Mouse (Mus musculus): ENCODE data around the gene Rab11fip3. TPM values are rescaled to one million over a fixed set of nuclear protein-coding genes. Genes with fewer than 3 reads are reported as not detected.
A peak's percentile ranks its signal among the peaks of the same experiment; 100 is the strongest.

The Rab11fip3 gene
- polyA plus RNA-seq, 1 experiment: 19.7 TPM

- H3K4me2 ChIP-seq (ENCODE audit: low read depth): no peak overlapping the region
- no peak overlapping the region for H3K4me3 ChIP-seq
- no peaks in the 10 kb centered on the region for H3K27me3 ChIP-seq (ENCODE audit: control insufficient read depth, insufficient read depth, insufficient read length)
- H3ac ChIP-seq (ENCODE audit: control insufficient read depth, insufficient read length): no peak overlapping the region
- no peaks in the 10 kb centered on the region for H3K36me3 ChIP-seq (ENCODE audit: control insufficient read depth, insufficient read depth)
- no peaks in the 10 kb centered on the region for H3K79me2 ChIP-seq (ENCODE audit: control insufficient read depth, insufficient read depth)
- no peak for TF ChIP-seq SRF (IDR thresholded peaks at IDR 0.05; ENCODE audit: control insufficient read depth, insufficient read length, low read depth)
- no peak for TF ChIP-seq POLR2A (IDR thresholded peaks at IDR 0.05; ENCODE audit: insufficient read length, low read depth)
- no peak for TF ChIP-seq USF1 (IDR thresholded peaks at IDR 0.05; ENCODE audit: low read depth)
- TF ChIP-seq POLR2AphosphoS2 (IDR thresholded peaks at IDR 0.05; ENCODE audit: insufficient read length, low read depth): no peak
- TF ChIP-seq MYOG (IDR thresholded peaks at IDR 0.05; ENCODE audit: control insufficient read depth in 1 of 3, insufficient read depth in 1 of 3, insufficient read length in 2 of 3, low read depth in 2 of 3): no peak
- no peak for TF ChIP-seq MYOD1 (IDR thresholded peaks at IDR 0.05; ENCODE audit: control insufficient read depth in 1 of 3, insufficient read length in 2 of 3, low read depth in 2 of 3)
- TF ChIP-seq TCF3 (IDR thresholded peaks at IDR 0.05; ENCODE audit: insufficient read length, low read depth): no peak
- TF ChIP-seq MAX (IDR thresholded peaks at IDR 0.05; ENCODE audit: low read depth): no peak
- no peak for TF ChIP-seq TCF12 (IDR thresholded peaks at IDR 0.05; ENCODE audit: insufficient read depth, poor library complexity, severe bottlenecking)
- TF ChIP-seq CEBPB (IDR thresholded peaks at IDR 0.05; ENCODE audit: insufficient read depth, poor library complexity, severe bottlenecking): no peak
- no peak for TF ChIP-seq E2F4 (IDR thresholded peaks at IDR 0.05; ENCODE audit: insufficient read depth)
- no peak for TF ChIP-seq REST (IDR thresholded peaks at IDR 0.05; ENCODE audit: insufficient read depth, insufficient read length)
Observed at GRCm38 (mm10) chr17:26098461-26098860, 29.1 kb upstream of the Rab11fip3 start.

- Histone ChIP-seq H3K79me2 (ENCODE audit: control insufficient read depth, insufficient read depth) (no peaks in the 10 kb centered on the region), H3K4me3 (peak within 1 kb of the TSS; percentile 22), H3K4me2 (ENCODE audit: low read depth) (peak within 1 kb of the TSS; percentile 73), H3K27me3 (ENCODE audit: control insufficient read depth, insufficient read depth, insufficient read length) (no peaks in the 10 kb centered on the region), H3K36me3 (ENCODE audit: control insufficient read depth, insufficient read depth) (no peaks in the 10 kb centered on the region), H3ac (ENCODE audit: control insufficient read depth, insufficient read length) (no peak within 1 kb of the TSS)
- TF ChIP-seq USF1 (IDR thresholded peaks at IDR 0.05; ENCODE audit: low read depth) (no peak), POLR2A (IDR thresholded peaks at IDR 0.05; ENCODE audit: insufficient read length, low read depth) (peak; percentile 88), SRF (IDR thresholded peaks at IDR 0.05; ENCODE audit: control insufficient read depth, insufficient read length, low read depth) (no peak), POLR2AphosphoS2 (IDR thresholded peaks at IDR 0.05; ENCODE audit: insufficient read length, low read depth) (peak; percentile 75), MAX (IDR thresholded peaks at IDR 0.05; ENCODE audit: low read depth) (no peak), CEBPB (IDR thresholded peaks at IDR 0.05; ENCODE audit: insufficient read depth, poor library complexity, severe bottlenecking) (no peak)
Observed at GRCm38 (mm10) chr17:26095121-26095740, 25.9 kb upstream of the Rab11fip3 start, which contains the start of gene Nme4. TSS of gene Nme4 (minus strand) at chr17:26095602.

GRCm38 (mm10) chr17:26094531-26095110 is 25.3 kb upstream of the Rab11fip3 start:
- peak overlapping the region; percentile 73 for H3K4me2 ChIP-seq (ENCODE audit: low read depth)
- no peaks in the 10 kb centered on the region for H3K27me3 ChIP-seq (ENCODE audit: control insufficient read depth, insufficient read depth, insufficient read length)
- H3K4me3 ChIP-seq: peak overlapping the region; percentile 22
- no peak overlapping the region for H3ac ChIP-seq (ENCODE audit: control insufficient read depth, insufficient read length)
- no peaks in the 10 kb centered on the region for H3K36me3 ChIP-seq (ENCODE audit: control insufficient read depth, insufficient read depth)
- no peaks in the 10 kb centered on the region for H3K79me2 ChIP-seq (ENCODE audit: control insufficient read depth, insufficient read depth)
- TF ChIP-seq SRF (IDR thresholded peaks at IDR 0.05; ENCODE audit: control insufficient read depth, insufficient read length, low read depth) (no peak), POLR2AphosphoS2 (IDR thresholded peaks at IDR 0.05; ENCODE audit: insufficient read length, low read depth) (no peak)

- Histone ChIP-seq H3K79me2 (ENCODE audit: control insufficient read depth, insufficient read depth) (no peaks in the 10 kb centered on the region), H3K4me2 (ENCODE audit: low read depth) (peak within 1 kb of the TSS; percentile 96), H3K4me3 (peak within 1 kb of the TSS; percentile 43), H3ac (ENCODE audit: control insufficient read depth, insufficient read length) (peak within 1 kb of the TSS; percentile 13), H3K27me3 (ENCODE audit: control insufficient read depth, insufficient read depth, insufficient read length) (no peaks in the 10 kb centered on the region), H3K36me3 (ENCODE audit: control insufficient read depth, insufficient read depth) (no peaks in the 10 kb centered on the region)
- TF ChIP-seq MAX (IDR thresholded peaks at IDR 0.05; ENCODE audit: low read depth): no peak
- no peak for TF ChIP-seq REST (IDR thresholded peaks at IDR 0.05; ENCODE audit: insufficient read depth, insufficient read length)
- peak; percentile 71 for TF ChIP-seq POLR2A (IDR thresholded peaks at IDR 0.05; ENCODE audit: insufficient read length, low read depth)
- TF ChIP-seq POLR2AphosphoS2 (IDR thresholded peaks at IDR 0.05; ENCODE audit: insufficient read length, low read depth): peak; percentile 38
- no peak for TF ChIP-seq SRF (IDR thresholded peaks at IDR 0.05; ENCODE audit: control insufficient read depth, insufficient read length, low read depth)
- TF ChIP-seq E2F4 (IDR thresholded peaks at IDR 0.05; ENCODE audit: insufficient read depth): no peak
- TF ChIP-seq TCF3 (IDR thresholded peaks at IDR 0.05; ENCODE audit: insufficient read length, low read depth): no peak
- no peak for TF ChIP-seq CEBPB (IDR thresholded peaks at IDR 0.05; ENCODE audit: insufficient read depth, poor library complexity, severe bottlenecking)
- no peak for TF ChIP-seq USF1 (IDR thresholded peaks at IDR 0.05; ENCODE audit: low read depth)
- TF ChIP-seq MYOG (IDR thresholded peaks at IDR 0.05; ENCODE audit: control insufficient read depth in 1 of 3, insufficient read depth in 1 of 3, insufficient read length in 2 of 3, low read depth in 2 of 3): no peak
- no peak for TF ChIP-seq TCF12 (IDR thresholded peaks at IDR 0.05; ENCODE audit: insufficient read depth, poor library complexity, severe bottlenecking)
- TF ChIP-seq MYOD1 (IDR thresholded peaks at IDR 0.05; ENCODE audit: control insufficient read depth in 1 of 3, insufficient read length in 2 of 3, low read depth in 2 of 3): no peak
Observed at GRCm38 (mm10) chr17:26089905-26090632, 20.7 kb upstream of the Rab11fip3 start, which contains the start of gene Decr2. TSS of gene Decr2 (minus strand) at chr17:26090337.

All from myocyte (in vitro differentiated cells).